Mouse (Mus musculus): ENCODE results near the gene Pom121l2.
A peak's percentile ranks its signal among the peaks of the same experiment; 100 is the strongest.

Gene Pom121l2

DNA sequence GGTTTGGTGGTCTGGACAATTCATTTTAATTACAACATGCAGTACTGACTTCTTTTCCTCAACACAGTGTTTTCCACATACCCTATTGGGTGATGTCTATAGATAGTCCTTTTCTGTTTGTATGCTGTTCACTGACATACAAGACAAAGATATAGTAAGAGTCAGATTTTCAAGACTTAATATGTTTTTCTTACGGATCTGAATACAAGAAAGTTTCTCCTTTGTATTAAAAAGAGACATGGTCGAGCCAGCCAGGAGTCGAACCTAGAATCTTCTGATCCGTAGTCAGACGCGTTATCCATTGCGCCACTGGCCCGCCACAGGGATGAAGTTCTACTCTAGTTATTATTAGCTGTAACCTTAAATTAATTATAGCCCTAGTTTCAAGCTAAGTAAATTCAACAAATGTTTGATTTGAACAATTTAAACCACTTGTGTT, 39.9 kb downstream of the Pom121l2 start:
- DNase-seq = peak; percentile 52

DNA sequence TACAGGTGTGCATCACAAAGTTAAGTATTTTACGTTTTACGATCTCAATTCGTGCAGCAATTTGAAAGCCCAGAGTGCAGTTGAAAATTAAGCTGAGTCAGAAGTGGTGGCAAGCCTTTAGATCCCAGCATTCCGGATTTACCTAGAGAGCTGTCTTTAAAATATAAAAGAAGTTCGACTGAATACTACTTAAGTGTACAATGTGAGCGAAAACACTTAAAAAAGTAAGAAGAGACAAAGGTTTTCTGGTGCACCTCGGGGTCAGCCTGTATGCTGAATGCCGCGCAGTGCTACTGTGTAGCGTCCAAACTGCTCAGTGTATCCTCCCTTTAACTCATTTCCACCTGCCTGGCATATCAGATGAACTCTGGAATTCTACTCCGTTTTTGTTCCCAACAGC, 40.6 kb downstream of the Pom121l2 start:
- DNase-seq = no peak

- peak; percentile 82 for DNase-seq
Observed at GRCm38 (mm10) chr13:22022241-22022640, 41.2 kb downstream of the Pom121l2 start.

GRCm38 (mm10) chr13:22026058-22027031, 45.4 kb downstream of the Pom121l2 start:
- DNase-seq = peak; percentile 81

- peak; percentile 98 for DNase-seq
Observed at GRCm38 (mm10) chr13:22028673-22029460, 47.9 kb downstream of the Pom121l2 start.

GRCm38 (mm10) chr13:22029928-22030327, 48.9 kb downstream of the Pom121l2 start:
- no peak for DNase-seq

DNA sequence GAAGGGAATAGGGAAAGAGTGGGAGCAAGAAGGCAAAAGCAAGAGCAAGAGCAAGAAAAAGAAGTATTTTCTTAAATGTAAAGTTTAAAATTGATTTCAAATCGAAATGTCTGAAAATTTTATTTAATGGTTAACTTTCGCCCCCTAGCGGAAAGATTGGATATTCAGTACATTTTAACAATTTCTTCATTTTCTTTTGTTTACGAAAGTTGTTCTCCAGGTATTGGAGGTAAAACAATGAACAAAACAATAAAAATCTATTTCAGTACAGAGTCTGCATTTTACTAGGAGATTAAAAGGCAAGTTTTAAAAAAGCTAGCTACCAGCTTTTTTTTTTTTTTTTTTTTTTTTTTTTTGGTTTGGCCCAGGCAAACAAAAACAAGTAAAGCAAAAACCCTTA, 49.5 kb downstream of the Pom121l2 start:
- no peak for DNase-seq

- no peak for DNase-seq
Observed at GRCm38 (mm10) chr13:22033741-22034442, 52.9 kb downstream of the Pom121l2 start.

GRCm38 (mm10) chr13:22034443-22035266, 53.7 kb downstream of the Pom121l2 start:
- no peak for DNase-seq

GRCm38 (mm10) chr13:22035267-22036148, 54.5 kb downstream of the Pom121l2 start, which contains the start of the genes Hist1h2ah and Hist1h2bk:
Gene Hist1h2ah (minus strand): TSS chr13:22035568.
Gene Hist1h2bk (plus strand): TSS chr13:22035870.
- peak; percentile 94 for DNase-seq

DNA sequence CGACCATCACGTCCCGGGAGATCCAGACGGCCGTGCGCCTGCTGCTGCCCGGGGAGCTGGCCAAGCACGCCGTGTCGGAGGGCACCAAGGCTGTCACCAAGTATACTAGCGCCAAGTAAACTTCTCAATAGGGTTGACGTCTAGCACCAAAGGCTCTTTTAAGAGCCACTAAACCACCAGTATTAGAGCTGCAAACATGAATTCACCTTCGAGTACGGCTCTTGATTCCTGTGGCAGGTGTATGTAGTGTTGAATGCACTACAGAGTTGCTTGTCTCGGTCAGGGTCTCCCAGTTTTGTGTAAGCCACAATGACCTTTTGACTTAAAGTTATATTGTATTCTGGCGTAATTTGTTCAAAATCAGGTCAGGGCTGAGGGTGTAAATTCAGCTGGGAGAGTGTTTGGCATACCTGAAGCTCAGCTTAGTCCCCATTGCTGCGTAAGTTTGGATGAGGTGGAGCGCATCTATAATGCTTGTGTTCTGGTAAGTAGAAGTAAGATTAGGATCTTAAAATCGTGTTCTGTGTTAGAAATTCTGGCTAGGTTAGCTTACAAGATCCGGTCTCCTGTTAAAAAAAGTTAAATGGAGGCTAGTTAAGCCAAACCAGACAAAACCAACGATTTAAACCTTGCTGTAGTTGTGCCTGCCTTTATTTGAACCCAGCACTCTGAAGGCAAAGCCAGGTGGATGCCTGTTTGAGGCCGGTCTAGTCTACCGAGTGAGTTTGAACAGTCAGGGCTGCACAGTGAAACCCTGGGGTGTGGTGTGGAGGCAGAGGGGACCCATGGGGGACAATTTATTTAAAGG, 55.4 kb downstream of the Pom121l2 start:
- DNase-seq = no peak

- no peak for DNase-seq
Observed at GRCm38 (mm10) chr13:22036986-22037385, 56.0 kb downstream of the Pom121l2 start.

DNA sequence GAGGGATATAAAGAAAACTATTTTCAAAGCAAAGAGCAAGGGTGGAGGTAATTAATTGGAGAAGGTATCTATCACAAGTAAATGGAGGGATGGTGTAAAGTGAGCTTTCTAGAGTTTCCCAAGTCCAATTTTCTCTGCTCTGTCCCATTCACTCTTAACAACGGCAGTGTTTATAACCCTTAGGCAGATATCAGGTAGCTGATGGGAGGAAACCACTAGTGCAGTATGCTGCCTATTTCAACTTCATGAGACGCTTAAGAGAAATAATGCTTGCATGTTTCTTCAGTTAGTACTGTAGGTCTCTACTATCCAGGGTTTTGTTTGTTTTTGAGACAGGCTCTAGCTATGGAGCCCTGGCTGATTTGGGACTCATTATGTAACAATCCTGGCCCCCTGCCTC, 56.4 kb downstream of the Pom121l2 start:
- DNase-seq = peak; percentile 10

All from cerebellum, adult 9-10 months (tissue).